Mouse (Mus musculus) liver, embryonic 13.5 days (tissue): ENCODE measurements around the gene Ralbp1. TPM values are rescaled to one million over a fixed set of nuclear protein-coding genes. Genes with fewer than 3 reads are reported as not detected.

ENCODE experiments used
- polyA plus RNA-seq: library from polyadenylated mRNA; unstranded; fragments of >200 nt; fragmentation: Nextera tagmentation; extraction: Ambion mirVana; gene quantifications from 2 replicates; pipeline ENCODE4 v1.2.1, GENCODE M21; 2015

Ralbp1 gene
- polyA plus RNA-seq, 1 experiment from 2014 or later: 53.3 TPM

Other genes starting within 250 kb of the Ralbp1 start
- not detected in 2 replicates for gene Txndc2, start 243.6 kb downstream of the Ralbp1 start, polyA plus RNA-seq
- 4.5 and 5.3 TPM in 2 replicates for gene Rab31, start 113.0 kb downstream of the Ralbp1 start, polyA plus RNA-seq
- gene Ppp4r1, start 103.2 kb downstream of the Ralbp1 start, polyA plus RNA-seq: 10.1 and 12.2 TPM in 2 replicates
- 16.2 and 20.3 TPM in 2 replicates for gene Twsg1, start 65.4 kb upstream of the Ralbp1 start, polyA plus RNA-seq
- 6.1 and 8.3 TPM in 2 replicates for gene Ankrd12, start 191.3 kb upstream of the Ralbp1 start, polyA plus RNA-seq
- gene Ndufv2, start 215.8 kb upstream of the Ralbp1 start, polyA plus RNA-seq: 246 and 248 TPM in 2 replicates
- 18.6 and 19.0 TPM in 2 replicates for gene Washc1, start 225.7 kb upstream of the Ralbp1 start, polyA plus RNA-seq
- gene Ddx11, start 237.7 kb upstream of the Ralbp1 start, polyA plus RNA-seq: 8.6 and 9.9 TPM in 2 replicates